Mouse (Mus musculus) hindbrain, embryonic 14.5 days (tissue): ENCODE results near the gene Pla2g6. TPM values are rescaled to one million over a fixed set of nuclear protein-coding genes. Genes with fewer than 3 reads are reported as not detected.

Experiments used
- ATAC-seq: fragments of 200-750 bp; cut with Nextera tagmentation; 2 replicates; pipeline ENCODE4 v1.8.0; 2017; ENCODE audit warnings: moderate number of reproducible peaks, mild to moderate bottlenecking, moderate TSS enrichment, moderate library complexity; ENCODE audit not compliant: low FRiP score
- DNase-seq: peaks from one replicate; pipeline ENCODE4 v3.0.0-alpha.2; 2015; ENCODE audit warnings: low spot score
- H3K27ac ChIP-seq: fragments of 300-500 bp; sonication (generic); 2 replicates; pipeline ENCODE4 v1.5.1; 2014; ENCODE audit warnings: mild to moderate bottlenecking, moderate library complexity
- H3K27me3 ChIP-seq: fragments of 300-500 bp; sonication (generic); 2 replicates; pipeline ENCODE4 v1.6.1; 2014; ENCODE audit warnings: mild to moderate bottlenecking, low read length, mixed read lengths; ENCODE audit not compliant: control insufficient read depth, insufficient read depth
- H3K36me3 ChIP-seq: fragments of 300-500 bp; sonication (generic); replicated peaks from 2 replicates; pipeline ENCODE4 v1.6.1; 2014; ENCODE audit not compliant: control insufficient read depth, insufficient read depth
- H3K4me1 ChIP-seq: fragments of 300-500 bp; sonication (generic); replicated peaks from 2 replicates; pipeline ENCODE4 v1.6.1; 2014; ENCODE audit warnings: antibody characterized with exemption, low read length, mixed read lengths; ENCODE audit not compliant: control insufficient read depth, insufficient read depth
- H3K4me2 ChIP-seq: fragments of 300-500 bp; sonication (generic); replicated peaks from 2 replicates; pipeline ENCODE4 v1.6.1; 2014; ENCODE audit warnings: mild to moderate bottlenecking, moderate library complexity
- H3K4me3 ChIP-seq: fragments of 300-500 bp; sonication (generic); replicated peaks from 2 replicates; pipeline ENCODE4 v1.5.1; 2014; ENCODE audit warnings: mild to moderate bottlenecking, low read length
- H3K9ac ChIP-seq: fragments of 300-500 bp; sonication (generic); 2 replicates; pipeline ENCODE4 v1.6.1; 2014
- H3K9me3 ChIP-seq: fragments of 300-500 bp; sonication (generic); 2 replicates; pipeline ENCODE4 v1.6.1; 2016; ENCODE audit warnings: low read length; ENCODE audit not compliant: control insufficient read depth
- whole genome bisulfite sequencing: fragments of 180-500 bp; shearing (Covaris S2); extraction: QIAGEN DNeasy Blood & Tissue Kit; methylation state at CpG from one replicate; pipeline ENCODE4 v1.1.7; 2014; 5-methylcytosine and 5-hydroxymethylcytosine counted together
- polyA plus RNA-seq: library from polyadenylated mRNA; unstranded; fragments of >200 nt; fragmentation: Nextera tagmentation; extraction: Ambion mirVana; gene quantifications from 2 replicates; pipeline ENCODE4 v1.2.1, GENCODE M21; 2014

Pla2g6 gene
- polyA plus RNA-seq, 1 experiment from 2014 or later, result 22.9 TPM

DNA sequence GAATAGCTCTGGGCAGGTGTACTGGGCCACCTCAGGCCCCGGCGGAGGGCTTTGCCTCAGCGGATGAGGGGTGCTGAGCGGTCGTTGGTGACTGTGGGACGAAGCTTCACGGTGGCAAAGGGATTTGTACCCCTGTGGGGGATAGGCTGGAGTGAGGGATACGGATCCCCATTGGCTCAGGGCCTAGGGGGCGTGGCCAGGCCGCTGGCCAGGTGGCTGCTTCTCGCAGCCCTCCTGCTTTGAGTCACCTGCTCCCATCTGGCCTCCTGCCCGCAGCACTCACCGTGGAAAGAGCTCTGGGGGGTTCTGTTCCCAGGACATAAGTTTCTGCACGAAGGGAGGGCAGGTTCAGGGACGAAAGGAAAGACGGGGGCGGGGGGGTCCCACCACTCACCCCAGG lies 69.7 kb downstream of the Pla2g6 start:
- Histone ChIP-seq H3K9me3 (no peaks in the 10 kb centered on the region), H3K27ac (no peak overlapping the region), H3K27me3 (peaks cover 56% of the 10 kb centered on the region), H3K4me1 (peaks cover 7% of the 10 kb centered on the region), H3K9ac (no peak overlapping the region), H3K4me3 (no peak overlapping the region), H3K4me2 (no peak overlapping the region), H3K36me3 (no peaks in the 10 kb centered on the region)
- no peak for ATAC-seq
- no peak for DNase-seq
- WGBS, result 33% methylated on average over 17 of the region's 17 CpGs

GRCm38 (mm10) chr15:79254661-79255060 lies 73.5 kb downstream of the Pla2g6 start, which contains the start of gene Slc16a8:
Gene Slc16a8, minus strand, starts transcription at chr15:79254761.
- peaks cover 50% of the 10 kb centered on the region for H3K27me3 ChIP-seq
- H3K27ac ChIP-seq, result no peak within 1 kb of the TSS
- H3K4me3 ChIP-seq, result no peak within 1 kb of the TSS
- H3K9me3 ChIP-seq, result no peaks in the 10 kb centered on the region
- no peak for ATAC-seq
- H3K36me3 ChIP-seq, result no peaks in the 10 kb centered on the region
- peaks cover 14% of the 10 kb centered on the region; the same call in 1 of the 2 replicates for H3K4me1 ChIP-seq
- no peak for DNase-seq
- no peak within 1 kb of the TSS for H3K4me2 ChIP-seq
- H3K9ac ChIP-seq, result no peak within 1 kb of the TSS
- WGBS, result 50% methylated on average over 3 of the region's 3 CpGs

GRCm38 (mm10) chr15:79252580-79252979 lies 75.6 kb downstream of the Pla2g6 start:
- 27% methylated on average over 24 of the region's 24 CpGs for WGBS
- peaks cover 42% of the 10 kb centered on the region for H3K27me3 ChIP-seq

GRCm38 (mm10) chr15:79251781-79252491 lies 76.3 kb downstream of the Pla2g6 start:
- Histone ChIP-seq H3K4me3 (peak overlapping the region; percentile 32), H3K4me1 (peaks cover 14% of the 10 kb centered on the region; the same call in 1 of the 2 replicates), H3K4me2 (peak overlapping the region; percentile 74), H3K9ac (peak overlapping the region; percentile 60), H3K27ac (no peak overlapping the region), H3K9me3 (no peaks in the 10 kb centered on the region), H3K27me3 (peaks cover 42% of the 10 kb centered on the region), H3K36me3 (peaks cover 25% of the 10 kb centered on the region)
- DNase-seq, result peak; percentile 40
- WGBS, result 1% methylated on average over 56 of the region's 61 CpGs
- ATAC-seq, result peak; percentile 52; the same call in 1 of the 2 replicates

More at GRCm38 (mm10) chr15:79252580-79252979, 75.6 kb downstream of the Pla2g6 start:
- Histone ChIP-seq H3K9ac (peak overlapping the region; percentile 60), H3K27ac (no peak overlapping the region), H3K4me1 (peaks cover 14% of the 10 kb centered on the region; the same call in 1 of the 2 replicates), H3K4me2 (peak overlapping the region; percentile 74), H3K9me3 (no peaks in the 10 kb centered on the region), H3K4me3 (peak overlapping the region; percentile 32), H3K36me3 (peaks cover 19% of the 10 kb centered on the region)
- no peak for ATAC-seq
- DNase-seq, result no peak

DNA sequence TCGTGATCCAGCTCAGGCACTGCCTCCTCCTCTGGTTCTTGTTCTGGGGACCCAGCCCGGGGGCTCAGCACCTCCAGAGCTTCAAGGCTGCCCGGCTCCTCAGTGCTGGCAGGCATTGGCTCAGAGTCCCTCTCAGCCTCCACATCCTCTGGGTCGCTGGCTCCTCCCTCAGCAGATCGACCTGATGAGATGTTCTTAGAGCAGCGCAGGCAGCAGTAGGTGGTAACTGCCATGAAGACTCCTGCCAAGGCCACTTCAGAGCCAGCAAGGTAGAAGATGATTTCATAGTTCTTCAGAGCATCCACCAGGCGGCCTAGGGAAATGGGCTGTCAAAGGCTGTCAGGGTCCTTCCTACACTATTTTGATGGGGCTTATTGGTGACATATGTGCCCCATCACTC lies 77.0 kb downstream of the Pla2g6 start:
- Histone ChIP-seq H3K4me2 (0 out of 2 replicates have a peak overlapping the region, but pooled peaks have one; percentile 74), H3K27ac (no peak overlapping the region), H3K4me3 (no peak overlapping the region), H3K9ac (no peak overlapping the region; the same call in 1 of the 2 replicates), H3K27me3 (peaks cover 42% of the 10 kb centered on the region), H3K36me3 (peaks cover 33% of the 10 kb centered on the region), H3K9me3 (no peaks in the 10 kb centered on the region), H3K4me1 (peaks cover 14% of the 10 kb centered on the region; the same call in 1 of the 2 replicates)
- DNase-seq, result no peak
- WGBS, result 54% methylated on average over 7 of the region's 7 CpGs
- no peak for ATAC-seq

DNA sequence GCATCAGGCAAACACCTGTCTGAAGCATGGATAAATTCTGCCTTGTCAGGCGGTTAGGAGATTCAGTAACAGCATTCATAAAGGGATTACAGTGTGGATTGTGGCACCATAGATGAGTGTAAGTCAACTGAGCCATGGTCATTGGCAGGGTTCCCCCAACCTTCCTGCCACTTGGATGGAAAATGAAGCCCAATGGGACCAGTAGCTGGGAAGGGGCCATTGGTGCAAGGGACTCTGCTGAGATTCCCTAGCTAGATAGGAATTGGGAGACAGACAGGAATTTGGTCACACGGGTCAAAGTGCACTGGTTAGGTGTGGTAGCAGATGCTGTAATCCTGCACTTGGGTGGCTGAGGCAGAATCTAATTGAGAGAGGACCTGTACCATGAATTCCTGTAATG lies 78.0 kb downstream of the Pla2g6 start:
- Histone ChIP-seq H3K36me3 (peaks cover 42% of the 10 kb centered on the region), H3K4me2 (no peak overlapping the region), H3K27ac (no peak overlapping the region), H3K27me3 (peaks cover 42% of the 10 kb centered on the region), H3K9me3 (no peaks in the 10 kb centered on the region), H3K9ac (no peak overlapping the region), H3K4me3 (no peak overlapping the region), H3K4me1 (peaks cover 14% of the 10 kb centered on the region; the same call in 1 of the 2 replicates)
- 87% methylated on average over 2 of the region's 2 CpGs for WGBS
- DNase-seq (no peak), ATAC-seq (no peak)

GRCm38 (mm10) chr15:79245321-79245720 lies 82.9 kb downstream of the Pla2g6 start:
- no peak for DNase-seq
- H3K4me2 ChIP-seq, result no peak overlapping the region
- H3K27ac ChIP-seq, result no peak overlapping the region
- 0 out of 2 replicates have a peak, but pooled peaks cover 1% of the 10 kb centered on the region for H3K27me3 ChIP-seq
- H3K4me3 ChIP-seq, result no peak overlapping the region
- 95% methylated on average over 3 of the region's 3 CpGs for WGBS
- H3K36me3 ChIP-seq, result peaks cover 74% of the 10 kb centered on the region
- ATAC-seq, result no peak
- no peaks in the 10 kb centered on the region for H3K4me1 ChIP-seq
- no peak overlapping the region for H3K9ac ChIP-seq
- H3K9me3 ChIP-seq, result no peaks in the 10 kb centered on the region

- Histone ChIP-seq H3K9ac (peak overlapping the region; percentile 16; the same call in 1 of the 2 replicates), H3K27ac (no peak overlapping the region), H3K27me3 (no peaks in the 10 kb centered on the region), H3K4me2 (no peak overlapping the region), H3K36me3 (peaks cover 83% of the 10 kb centered on the region), H3K4me1 (no peaks in the 10 kb centered on the region), H3K4me3 (no peak overlapping the region), H3K9me3 (no peaks in the 10 kb centered on the region)
- ATAC-seq (no peak), DNase-seq (no peak)
- 74% methylated on average over 7 of the region's 7 CpGs for WGBS
These were observed 83.9 kb downstream of the Pla2g6 start for GRCm38 (mm10) chr15:79244071-79244893.
